ENCODE assay signal across 8 mouse cellular contexts in the genomic region with DNA sequence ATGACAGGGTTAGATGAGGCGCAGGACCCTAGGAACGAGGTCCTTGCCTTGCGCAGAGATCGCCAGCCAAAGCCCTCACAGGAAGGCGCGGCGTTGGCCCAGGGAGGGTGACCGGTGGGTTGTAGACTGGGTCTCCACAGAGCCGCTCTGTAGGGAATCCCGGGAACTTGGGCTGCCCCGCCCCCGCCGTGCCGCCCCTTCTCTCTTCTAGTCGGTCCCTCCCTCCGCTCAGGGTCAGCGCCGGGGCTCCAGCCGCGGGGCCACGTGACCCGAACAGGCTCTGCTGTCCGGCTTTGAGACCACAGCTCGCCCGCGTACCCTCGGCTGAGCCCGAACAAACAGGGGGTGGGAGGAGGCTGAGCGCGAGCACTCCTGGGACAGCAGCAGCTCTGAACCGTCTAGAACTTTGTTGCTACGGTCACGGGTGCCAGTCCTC. TPM values are rescaled to one million over a fixed set of nuclear protein-coding genes. Genes with fewer than 3 reads are reported as not detected.
DNase-seq lines count a peak whose midpoint lies in the region; ATAC-seq and TF ChIP-seq lines count a peak whose summit lies in the region.

Gata5 (minus strand) TSS at position 149 of the 436 bp plus-strand sequence.

- no peak within 1 kb of the TSS for H3K9ac ChIP-seq in forebrain, embryonic 15.5 days (replicated peaks)
- H3K9ac ChIP-seq in liver, postnatal 0 days (replicated peaks), result no peak within 1 kb of the TSS

- no peaks in the 10 kb centered on the region for H3K36me3 ChIP-seq in forebrain, embryonic 15.5 days
- no peaks in the 10 kb centered on the region for H3K36me3 ChIP-seq in liver, postnatal 0 days (replicated peaks; ENCODE audit: insufficient read depth, low read length)
- H3K36me3 ChIP-seq in thymus, adult 2 months (ENCODE audit: control insufficient read depth, insufficient read depth, low read length), result no peaks in the 10 kb centered on the region

- no peak for TF ChIP-seq EP300 in liver, postnatal 0 days (IDR thresholded peaks at IDR 0.05; ENCODE audit: low read depth)

- no peak for TF ChIP-seq POLR2A in thymus, adult 2 months (IDR thresholded peaks at IDR 0.05; ENCODE audit: control insufficient read depth, extremely low read depth, insufficient read depth, low read length, poor library complexity)

- peak; percentile 41 to 50 for DNase-seq in adrenal gland, postnatal 36 days
- DNase-seq in kidney, adult 11 months, result peak; percentile 17
- DNase-seq in liver, postnatal 0 days, result peak; percentile 31
- peak; percentile 48 for DNase-seq in ovary, postnatal 36 days (ENCODE audit: low spot score)
- DNase-seq in cerebellum, adult 8-10 months, result no peak
- DNase-seq in gastrocnemius, adult 18-20 months (ENCODE audit: low spot score), result no peak
- DNase-seq in thymus, adult 2 months, result no peak

- peak within 1 kb of the TSS; percentile 39 for H3K4me2 ChIP-seq in forebrain, embryonic 15.5 days (replicated peaks)
- peak within 1 kb of the TSS; percentile 52 for H3K4me2 ChIP-seq in liver, postnatal 0 days (ENCODE audit: low read depth, low read length)

- peaks cover 62% of the 10 kb centered on the region for H3K27me3 ChIP-seq in forebrain, embryonic 15.5 days
- H3K27me3 ChIP-seq in liver, postnatal 0 days (ENCODE audit: insufficient read depth, low read length), result peaks cover 50% of the 10 kb centered on the region
- H3K27me3 ChIP-seq in thymus, adult 2 months (ENCODE audit: control insufficient read depth, insufficient read depth, low read length), result peaks cover 9% of the 10 kb centered on the region; the same call in 1 of the 2 replicates

- no peaks in the 10 kb centered on the region for H3K9me3 ChIP-seq in forebrain, embryonic 15.5 days
- no peaks in the 10 kb centered on the region for H3K9me3 ChIP-seq in liver, postnatal 0 days (ENCODE audit: low read length)

- WGBS in forebrain, embryonic 15.5 days, result 1% methylated on average over 33 of the region's 33 CpGs
- 3% methylated on average over 29 of the region's 33 CpGs for WGBS in liver, postnatal 0 days (ENCODE audit: insufficient replicate concordance)
- WGBS in thymus, adult 2 months, result 6% methylated on average over 31 of the region's 33 CpGs

- ATAC-seq in forebrain, embryonic 15.5 days (replicated peaks), result no peak
- ATAC-seq in liver, postnatal 0 days, result no peak

- peak within 1 kb of the TSS; percentile 23 for H3K4me3 ChIP-seq in forebrain, embryonic 15.5 days
- peak within 1 kb of the TSS; percentile 28 for H3K4me3 ChIP-seq in liver, postnatal 0 days (ENCODE audit: low read depth, low read length)
- no peak within 1 kb of the TSS for H3K4me3 ChIP-seq in thymus, adult 2 months (ENCODE audit: control insufficient read depth, insufficient read depth, low read length)

- H3K4me1 ChIP-seq in forebrain, embryonic 15.5 days, result peaks cover 15% of the 10 kb centered on the region
- no peaks in the 10 kb centered on the region; the same call in 1 of the 2 replicates for H3K4me1 ChIP-seq in liver, postnatal 0 days (ENCODE audit: insufficient read depth)
- no peaks in the 10 kb centered on the region for H3K4me1 ChIP-seq in thymus, adult 2 months (replicated peaks; ENCODE audit: control insufficient read depth, insufficient read depth, low read length)

- no peak within 1 kb of the TSS for H3K27ac ChIP-seq in forebrain, embryonic 15.5 days (replicated peaks)
- no peak within 1 kb of the TSS for H3K27ac ChIP-seq in liver, postnatal 0 days (ENCODE audit: low read depth)
- H3K27ac ChIP-seq in thymus, adult 2 months (ENCODE audit: control insufficient read depth, insufficient read depth, low read length), result no peak within 1 kb of the TSS

- TF ChIP-seq CTCF in liver, postnatal 0 days (IDR thresholded peaks at IDR 0.05; ENCODE audit: low read depth), result no peak
- no peak for TF ChIP-seq CTCF in thymus, adult 2 months (IDR thresholded peaks at IDR 0.05; ENCODE audit: borderline replicate concordance, control insufficient read depth, extremely low read depth, insufficient read depth, low read length, poor library complexity)

RNA-seq across cellular contexts. Expression of gene Gata5, which starts in this region (rescaled TPM):
- total RNA-seq in adrenal gland, postnatal 36 days (2021), result under 1 TPM in 1 of 2 experiments, not detected in 1; 0.10 TPM
- polyA plus RNA-seq in forebrain, embryonic 15.5 days (2015; fragmentation: Nextera tagmentation; extraction: Ambion mirVana), result not detected in 2 replicates
- polyA plus RNA-seq in liver, postnatal 0 days (2015; fragmentation: Nextera tagmentation; extraction: Ambion mirVana), result 0.08 and 0.11 TPM in 2 replicates
- not detected for total RNA-seq in gastrocnemius, adult 18-20 months (2021)
- 0.22 and 0.39 TPM in 2 replicates for polyA plus RNA-seq in thymus, adult 2 months (2012; rRNA removed)

Comparison
In these comparisons a context has a peak if more than half of its experiments do, and no peak if none do; other contexts are left out.
1. Peak in DNase-seq in adrenal gland, postnatal 36 days; RNA of the gene not detected or under 1 TPM.
2. Peak in DNase-seq, H3K4me3 ChIP-seq and H3K4me2 ChIP-seq in liver, postnatal 0 days; RNA of the gene not detected or under 1 TPM.
3. DNase-seq: peak in kidney, adult 11 months (single experiment) and ovary, postnatal 36 days (single experiment); none in cerebellum, adult 8-10 months (single experiment), gastrocnemius, adult 18-20 months (single experiment) and thymus, adult 2 months (single experiment).